Mouse (Mus musculus): Measurements from ENCODE around the gene Kpna4. TPM values are rescaled to one million over a fixed set of nuclear protein-coding genes. Genes with fewer than 3 reads are reported as not detected.

Kpna4 gene
- polyA plus RNA-seq, 1 experiment from 2014 or later: 36.8 TPM

DNA sequence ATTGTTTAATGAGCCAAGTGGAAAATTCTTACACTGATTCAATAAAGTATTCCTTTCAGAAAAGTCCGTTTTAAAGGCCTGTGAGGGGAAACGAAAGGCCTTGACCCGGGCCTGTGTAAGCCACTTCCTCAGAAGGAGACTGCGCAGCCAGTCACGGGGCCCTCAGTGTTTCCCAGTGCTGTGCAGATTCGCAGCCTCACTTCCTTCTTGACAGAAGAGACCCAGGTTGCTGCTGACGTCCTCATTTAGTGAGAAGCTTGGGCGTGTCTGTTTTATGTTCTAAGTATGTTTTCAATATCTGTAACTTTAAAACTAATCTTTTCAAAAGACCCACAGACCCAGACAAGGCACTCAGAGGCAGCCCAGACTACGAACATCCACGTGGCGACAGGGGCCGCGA, 29.6 kb upstream of the Kpna4 start:
- Histone ChIP-seq H3K9me3 (ENCODE audit: control insufficient read depth, low read length) (no peaks in the 10 kb centered on the region), H3K4me3 (replicated peaks; ENCODE audit: low read length) (no peak overlapping the region), H3K27me3 (replicated peaks; ENCODE audit: control insufficient read depth, insufficient read depth, low read length) (no peaks in the 10 kb centered on the region), H3K36me3 (ENCODE audit: control insufficient read depth, insufficient read depth) (no peaks in the 10 kb centered on the region), H3K4me1 (replicated peaks; ENCODE audit: control insufficient read depth, insufficient read depth, low read length) (no peaks in the 10 kb centered on the region), H3K4me2 (ENCODE audit: low read length) (no peak overlapping the region), H3K9ac (replicated peaks; ENCODE audit: low read depth, low read length) (no peak overlapping the region), H3K27ac (ENCODE audit: low read length) (no peak overlapping the region)
- no peak for ATAC-seq
- WGBS: 64% methylated on average over 13 of the region's 13 CpGs

DNA sequence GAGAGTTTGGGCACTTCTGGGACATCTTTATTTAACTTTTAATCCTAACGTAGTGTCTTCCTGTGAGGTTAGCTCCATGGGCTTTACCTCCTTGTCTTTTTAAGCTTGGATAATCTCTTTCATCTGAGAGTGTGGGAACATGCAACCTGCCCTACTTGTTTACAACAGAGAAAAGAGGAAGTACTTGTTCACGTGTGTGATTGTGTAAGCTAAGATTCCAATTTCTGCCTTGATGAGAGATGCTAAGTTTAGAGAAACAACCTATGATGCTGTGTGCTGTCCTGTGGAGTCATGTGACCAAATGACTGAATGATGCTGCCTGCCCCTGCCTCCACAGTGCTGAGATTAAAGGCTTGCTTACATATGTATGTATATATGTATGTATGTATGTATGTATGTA, 27.8 kb upstream of the Kpna4 start:
- no peak for ATAC-seq
- no peaks in the 10 kb centered on the region for H3K27me3 ChIP-seq (replicated peaks; ENCODE audit: control insufficient read depth, insufficient read depth, low read length)
- no peaks in the 10 kb centered on the region for H3K36me3 ChIP-seq (ENCODE audit: control insufficient read depth, insufficient read depth)
- H3K4me3 ChIP-seq (replicated peaks; ENCODE audit: low read length): no peak overlapping the region
- no peaks in the 10 kb centered on the region for H3K9me3 ChIP-seq (ENCODE audit: control insufficient read depth, low read length)
- H3K27ac ChIP-seq (ENCODE audit: low read length): no peak overlapping the region
- no peaks in the 10 kb centered on the region for H3K4me1 ChIP-seq (replicated peaks; ENCODE audit: control insufficient read depth, insufficient read depth, low read length)
- H3K4me2 ChIP-seq (ENCODE audit: low read length): no peak overlapping the region
- no peak overlapping the region for H3K9ac ChIP-seq (replicated peaks; ENCODE audit: low read depth, low read length)
- 80% methylated on average over 2 of the region's 2 CpGs for WGBS

DNA sequence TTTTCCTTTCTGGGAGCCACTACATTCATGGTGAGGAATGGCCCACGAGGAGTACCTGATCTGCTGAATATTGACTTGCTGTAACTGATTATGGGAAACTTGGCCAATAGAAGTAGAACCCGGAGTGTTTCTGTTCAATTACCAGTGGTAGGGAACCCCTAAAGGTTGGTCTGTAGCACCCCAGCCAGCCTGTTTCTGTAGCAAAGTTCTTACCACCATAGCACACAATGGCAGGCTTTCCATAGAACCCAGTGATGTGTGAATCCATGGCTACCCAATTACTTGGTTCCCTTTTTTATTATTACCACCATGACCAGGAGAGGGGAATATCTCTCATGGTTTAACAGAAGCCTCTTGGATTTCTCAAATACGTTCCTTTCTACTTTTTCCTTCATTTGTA, 24.0 kb upstream of the Kpna4 start:
- Histone ChIP-seq H3K9me3 (ENCODE audit: control insufficient read depth, low read length) (no peaks in the 10 kb centered on the region), H3K4me1 (replicated peaks; ENCODE audit: control insufficient read depth, insufficient read depth, low read length) (no peaks in the 10 kb centered on the region), H3K4me3 (replicated peaks; ENCODE audit: low read length) (no peak overlapping the region), H3K9ac (replicated peaks; ENCODE audit: low read depth, low read length) (no peak overlapping the region), H3K36me3 (ENCODE audit: control insufficient read depth, insufficient read depth) (no peaks in the 10 kb centered on the region), H3K27me3 (replicated peaks; ENCODE audit: control insufficient read depth, insufficient read depth, low read length) (no peaks in the 10 kb centered on the region), H3K4me2 (ENCODE audit: low read length) (no peak overlapping the region), H3K27ac (ENCODE audit: low read length) (no peak overlapping the region)
- ATAC-seq: no peak
- WGBS: 88% methylated on average over 3 of the region's 3 CpGs

DNA sequence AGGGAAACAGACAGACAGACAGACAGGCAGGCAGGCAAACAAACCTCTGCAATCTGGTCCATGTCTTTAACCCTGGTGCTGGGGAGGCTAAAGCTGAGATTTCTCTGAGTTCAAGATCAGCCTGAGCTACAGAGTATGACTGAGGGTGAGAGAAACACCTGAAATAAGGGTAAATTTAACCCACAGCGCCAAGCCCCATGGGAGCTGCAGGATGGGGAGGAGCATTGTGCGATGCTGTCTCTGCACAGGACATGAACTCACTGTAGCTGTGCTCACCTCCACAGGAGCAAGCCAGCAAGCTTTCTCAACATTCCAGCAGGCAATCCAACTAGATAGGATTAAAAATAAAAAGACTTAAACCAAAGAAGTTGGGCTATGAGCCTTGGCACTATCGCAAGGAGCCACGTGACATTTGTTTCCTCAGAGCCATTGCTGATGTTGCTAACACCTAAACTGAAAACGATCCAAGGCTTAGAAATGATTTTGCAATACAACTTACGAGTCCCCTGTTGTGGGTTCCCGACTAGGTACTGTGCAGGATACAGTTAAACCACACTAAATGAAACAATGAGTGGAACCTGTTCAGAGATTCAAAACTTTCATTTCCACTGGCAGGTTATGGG, 15.6 kb upstream of the Kpna4 start:
- ATAC-seq: no peak
- no peak overlapping the region for H3K27ac ChIP-seq (ENCODE audit: low read length)
- 90% methylated on average over 7 of the region's 7 CpGs for WGBS
- H3K36me3 ChIP-seq (ENCODE audit: control insufficient read depth, insufficient read depth): no peaks in the 10 kb centered on the region
- no peaks in the 10 kb centered on the region for H3K4me1 ChIP-seq (replicated peaks; ENCODE audit: control insufficient read depth, insufficient read depth, low read length)
- H3K4me3 ChIP-seq (replicated peaks; ENCODE audit: low read length): no peak overlapping the region
- H3K9me3 ChIP-seq (ENCODE audit: control insufficient read depth, low read length): 0 out of 2 replicates have a peak, but pooled peaks cover 3% of the 10 kb centered on the region
- no peak overlapping the region for H3K4me2 ChIP-seq (ENCODE audit: low read length)
- no peaks in the 10 kb centered on the region for H3K27me3 ChIP-seq (replicated peaks; ENCODE audit: control insufficient read depth, insufficient read depth, low read length)
- H3K9ac ChIP-seq (replicated peaks; ENCODE audit: low read depth, low read length): no peak overlapping the region

DNA sequence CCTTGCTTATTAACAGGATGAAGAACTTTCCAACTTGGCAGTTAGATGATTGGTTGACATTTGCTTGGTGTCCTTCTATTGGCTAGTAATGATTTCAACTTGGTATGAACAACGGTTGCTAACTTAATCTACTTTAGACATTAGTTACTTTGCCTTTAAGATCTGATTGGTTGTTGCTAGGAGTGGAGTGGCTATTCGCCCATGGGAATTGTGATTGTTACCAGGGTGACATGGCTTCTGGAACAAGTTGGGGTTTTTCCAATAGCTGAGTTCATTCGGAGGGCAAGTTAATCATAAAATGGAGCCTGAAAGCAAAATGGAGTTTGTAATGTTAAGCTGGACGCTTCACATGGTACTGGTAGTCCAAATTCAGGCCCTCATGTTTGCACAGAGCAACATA, 13.9 kb upstream of the Kpna4 start:
- Histone ChIP-seq H3K9me3 (ENCODE audit: control insufficient read depth, low read length) (0 out of 2 replicates have a peak, but pooled peaks cover 3% of the 10 kb centered on the region), H3K4me2 (ENCODE audit: low read length) (no peak overlapping the region), H3K4me3 (replicated peaks; ENCODE audit: low read length) (no peak overlapping the region), H3K36me3 (ENCODE audit: control insufficient read depth, insufficient read depth) (no peaks in the 10 kb centered on the region), H3K9ac (replicated peaks; ENCODE audit: low read depth, low read length) (no peak overlapping the region), H3K4me1 (replicated peaks; ENCODE audit: control insufficient read depth, insufficient read depth, low read length) (no peaks in the 10 kb centered on the region), H3K27me3 (replicated peaks; ENCODE audit: control insufficient read depth, insufficient read depth, low read length) (no peaks in the 10 kb centered on the region), H3K27ac (ENCODE audit: low read length) (no peak overlapping the region)
- 75% methylated on average over 4 of the region's 4 CpGs for WGBS
- ATAC-seq: no peak

DNA sequence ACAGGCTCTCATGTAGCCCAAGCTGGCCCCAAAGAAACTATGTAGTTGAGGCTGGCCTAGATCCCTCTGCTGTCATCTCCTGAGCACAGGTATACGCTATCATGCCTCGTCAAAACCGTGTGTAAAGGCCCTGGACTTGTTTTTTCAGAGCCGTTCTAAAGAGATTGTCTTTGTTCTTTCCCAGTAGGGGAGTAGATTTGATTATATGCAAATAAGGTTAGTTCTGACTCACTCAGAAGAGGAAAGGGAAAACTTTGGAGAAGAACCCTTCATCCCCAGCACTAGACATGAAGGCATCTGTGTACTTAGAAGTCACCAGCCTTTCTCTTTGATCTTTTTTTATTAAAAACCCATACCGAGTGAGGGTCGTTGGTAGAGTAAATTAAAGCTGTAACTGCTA, 9.1 kb upstream of the Kpna4 start:
- Histone ChIP-seq H3K27ac (ENCODE audit: low read length) (no peak overlapping the region), H3K9me3 (ENCODE audit: control insufficient read depth, low read length) (no peaks in the 10 kb centered on the region), H3K27me3 (replicated peaks; ENCODE audit: control insufficient read depth, insufficient read depth, low read length) (no peaks in the 10 kb centered on the region), H3K4me3 (replicated peaks; ENCODE audit: low read length) (no peak overlapping the region), H3K4me1 (replicated peaks; ENCODE audit: control insufficient read depth, insufficient read depth, low read length) (no peaks in the 10 kb centered on the region), H3K36me3 (ENCODE audit: control insufficient read depth, insufficient read depth) (no peaks in the 10 kb centered on the region), H3K4me2 (ENCODE audit: low read length) (no peak overlapping the region), H3K9ac (replicated peaks; ENCODE audit: low read depth, low read length) (no peak overlapping the region)
- ATAC-seq: no peak
- 64% methylated on average over 6 of the region's 6 CpGs for WGBS

DNA sequence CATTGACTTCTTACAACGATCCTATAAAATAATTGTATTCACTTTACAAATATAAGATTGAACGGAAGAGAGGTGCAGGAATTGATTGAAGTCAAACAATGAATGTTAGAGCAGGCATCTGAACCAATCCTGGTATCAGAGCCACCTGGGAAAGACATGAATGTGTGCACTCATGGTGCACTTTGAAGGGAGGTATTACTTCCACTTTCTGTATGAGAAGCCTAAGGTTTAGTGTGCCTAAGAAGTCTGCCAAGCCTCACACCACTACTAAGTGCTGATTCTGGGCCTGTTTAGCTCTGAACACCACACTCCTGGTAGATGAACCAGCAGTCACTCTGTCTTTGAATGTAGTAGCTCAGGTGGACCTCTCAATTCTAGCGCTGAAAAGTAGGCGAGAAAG, 4.1 kb upstream of the Kpna4 start:
- no peaks in the 10 kb centered on the region for H3K9me3 ChIP-seq (ENCODE audit: control insufficient read depth, low read length)
- H3K4me1 ChIP-seq (replicated peaks; ENCODE audit: control insufficient read depth, insufficient read depth, low read length): peaks cover 5% of the 10 kb centered on the region
- no peaks in the 10 kb centered on the region for H3K27me3 ChIP-seq (replicated peaks; ENCODE audit: control insufficient read depth, insufficient read depth, low read length)
- H3K9ac ChIP-seq (replicated peaks; ENCODE audit: low read depth, low read length): no peak overlapping the region
- H3K36me3 ChIP-seq (ENCODE audit: control insufficient read depth, insufficient read depth): no peaks in the 10 kb centered on the region
- no peak overlapping the region for H3K27ac ChIP-seq (ENCODE audit: low read length)
- H3K4me3 ChIP-seq (replicated peaks; ENCODE audit: low read length): no peak overlapping the region
- no peak overlapping the region for H3K4me2 ChIP-seq (ENCODE audit: low read length)
- WGBS: 85% methylated on average over 4 of the region's 4 CpGs
- ATAC-seq: no peak

DNA sequence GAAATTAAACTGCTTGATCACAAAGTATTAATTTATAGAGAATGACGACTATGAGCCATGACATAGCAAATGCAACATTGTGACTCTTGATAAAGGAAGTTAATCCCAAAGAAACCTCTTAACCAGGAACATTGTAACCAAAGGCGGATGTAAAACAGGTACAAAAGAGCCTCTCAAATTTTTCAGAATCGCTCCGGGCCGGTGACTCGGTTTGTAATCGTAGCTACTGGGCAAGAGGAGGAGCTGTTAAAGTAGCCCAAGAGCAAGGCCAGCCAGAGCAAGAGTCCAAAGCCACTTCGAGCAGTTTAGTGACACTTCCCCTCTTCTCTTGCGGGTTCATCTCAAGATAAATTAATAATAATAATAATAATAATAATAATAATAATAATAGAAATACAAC, 780 bp upstream of the Kpna4 start:
- no peak for ATAC-seq
- peak overlapping the region; percentile 57 for H3K4me3 ChIP-seq (replicated peaks; ENCODE audit: low read length)
- H3K36me3 ChIP-seq (ENCODE audit: control insufficient read depth, insufficient read depth): no peaks in the 10 kb centered on the region
- WGBS: 10% methylated on average over 9 of the region's 9 CpGs
- no peaks in the 10 kb centered on the region for H3K27me3 ChIP-seq (replicated peaks; ENCODE audit: control insufficient read depth, insufficient read depth, low read length)
- H3K9me3 ChIP-seq (ENCODE audit: control insufficient read depth, low read length): no peaks in the 10 kb centered on the region
- H3K27ac ChIP-seq (ENCODE audit: low read length): no peak overlapping the region
- peak overlapping the region; percentile 13; the same call in 1 of the 2 replicates for H3K9ac ChIP-seq (replicated peaks; ENCODE audit: low read depth, low read length)
- peaks cover 12% of the 10 kb centered on the region for H3K4me1 ChIP-seq (replicated peaks; ENCODE audit: control insufficient read depth, insufficient read depth, low read length)
- peak overlapping the region; percentile 92 for H3K4me2 ChIP-seq (ENCODE audit: low read length)

DNA sequence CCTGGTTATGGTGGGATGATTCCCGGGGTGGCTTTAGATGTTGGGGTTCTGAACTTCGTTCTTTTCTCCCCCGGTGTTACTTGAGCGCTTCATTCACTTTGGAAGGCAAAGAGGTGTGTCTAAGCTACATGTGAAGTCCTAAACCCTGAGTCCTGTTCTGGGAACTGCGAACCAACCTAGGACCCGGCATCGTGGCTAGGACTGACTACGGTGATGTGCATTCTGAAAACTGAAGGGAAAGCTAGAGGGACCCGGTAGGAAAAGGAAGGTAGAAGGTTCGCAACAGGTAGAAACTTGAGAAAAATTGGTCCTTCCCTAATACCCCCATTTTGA, 399 bp upstream of the Kpna4 start:
- peak; percentile 39 for ATAC-seq
- WGBS: 0% methylated on average over 10 of the region's 10 CpGs
- Histone ChIP-seq H3K27ac (ENCODE audit: low read length) (no peak overlapping the region), H3K36me3 (ENCODE audit: control insufficient read depth, insufficient read depth) (no peaks in the 10 kb centered on the region), H3K9ac (replicated peaks; ENCODE audit: low read depth, low read length) (peak overlapping the region; percentile 80), H3K9me3 (ENCODE audit: control insufficient read depth, low read length) (no peaks in the 10 kb centered on the region), H3K4me2 (ENCODE audit: low read length) (peak overlapping the region; percentile 92), H3K27me3 (replicated peaks; ENCODE audit: control insufficient read depth, insufficient read depth, low read length) (no peaks in the 10 kb centered on the region), H3K4me3 (replicated peaks; ENCODE audit: low read length) (peak overlapping the region; percentile 57), H3K4me1 (replicated peaks; ENCODE audit: control insufficient read depth, insufficient read depth, low read length) (peaks cover 12% of the 10 kb centered on the region)

DNA sequence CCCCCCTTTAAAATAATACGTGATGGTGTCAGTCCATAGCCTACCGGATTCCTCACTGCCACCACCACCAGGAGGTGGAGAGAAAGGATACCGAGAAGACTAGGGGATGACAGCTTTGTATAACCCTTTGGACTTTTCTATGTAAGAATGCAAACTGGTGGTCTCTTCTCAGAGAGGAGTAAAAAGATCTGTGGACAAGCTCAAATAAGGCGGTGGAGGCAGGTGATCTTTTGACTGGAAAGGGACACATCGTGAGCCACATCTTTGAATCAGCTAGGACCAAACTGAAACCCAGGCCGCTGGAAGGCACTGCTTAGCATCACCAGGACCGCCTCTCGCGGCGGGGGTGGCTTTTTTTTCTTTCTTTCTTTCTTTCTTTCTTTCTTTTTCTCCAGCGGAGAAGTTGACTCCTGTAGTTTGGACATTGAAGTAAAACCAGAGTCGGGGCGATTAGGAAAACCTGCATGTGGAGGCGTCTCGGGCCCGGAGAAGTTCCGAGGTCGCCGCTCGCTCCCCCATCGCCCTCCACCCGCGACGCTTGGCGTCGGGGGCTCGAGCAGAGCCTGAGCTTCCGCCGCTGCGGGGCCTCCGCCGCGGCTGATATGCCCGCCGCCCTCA, 913 bp downstream of the Kpna4 start:
- ATAC-seq: no peak
- under 1% methylated on average over 35 of the region's 35 CpGs for WGBS
- H3K36me3 ChIP-seq (ENCODE audit: control insufficient read depth, insufficient read depth): no peaks in the 10 kb centered on the region

More for the DNA sequence above, 913 bp downstream of the Kpna4 start:
- Histone ChIP-seq H3K4me3 (replicated peaks; ENCODE audit: low read length) (peak overlapping the region; percentile 57), H3K27ac (ENCODE audit: low read length) (peak overlapping the region; percentile 95), H3K4me2 (ENCODE audit: low read length) (peak overlapping the region; percentile 66), H3K9ac (replicated peaks; ENCODE audit: low read depth, low read length) (peak overlapping the region; percentile 80), H3K4me1 (replicated peaks; ENCODE audit: control insufficient read depth, insufficient read depth, low read length) (peaks cover 12% of the 10 kb centered on the region), H3K9me3 (ENCODE audit: control insufficient read depth, low read length) (no peaks in the 10 kb centered on the region), H3K27me3 (replicated peaks; ENCODE audit: control insufficient read depth, insufficient read depth, low read length) (no peaks in the 10 kb centered on the region)
